Mouse (Mus musculus) embryonic fibroblast, embryonic 13.5 days (primary cell): Measurements from ENCODE around the gene Pdx1.

Source experiments
- CTCF ChIP-seq: IDR thresholded peaks from 2 replicates; pipeline ENCODE4 v1.5.1; 2011; ENCODE audit warnings: mild to moderate bottlenecking, control low read depth, low read length, moderate library complexity, borderline replicate concordance; ENCODE audit not compliant: insufficient read depth
- POLR2A ChIP-seq: IDR thresholded peaks from 2 replicates; pipeline ENCODE4 v1.6.1; 2011; ENCODE audit warnings: low read depth, mild to moderate bottlenecking, control low read depth, low read length, moderate library complexity

DNA sequence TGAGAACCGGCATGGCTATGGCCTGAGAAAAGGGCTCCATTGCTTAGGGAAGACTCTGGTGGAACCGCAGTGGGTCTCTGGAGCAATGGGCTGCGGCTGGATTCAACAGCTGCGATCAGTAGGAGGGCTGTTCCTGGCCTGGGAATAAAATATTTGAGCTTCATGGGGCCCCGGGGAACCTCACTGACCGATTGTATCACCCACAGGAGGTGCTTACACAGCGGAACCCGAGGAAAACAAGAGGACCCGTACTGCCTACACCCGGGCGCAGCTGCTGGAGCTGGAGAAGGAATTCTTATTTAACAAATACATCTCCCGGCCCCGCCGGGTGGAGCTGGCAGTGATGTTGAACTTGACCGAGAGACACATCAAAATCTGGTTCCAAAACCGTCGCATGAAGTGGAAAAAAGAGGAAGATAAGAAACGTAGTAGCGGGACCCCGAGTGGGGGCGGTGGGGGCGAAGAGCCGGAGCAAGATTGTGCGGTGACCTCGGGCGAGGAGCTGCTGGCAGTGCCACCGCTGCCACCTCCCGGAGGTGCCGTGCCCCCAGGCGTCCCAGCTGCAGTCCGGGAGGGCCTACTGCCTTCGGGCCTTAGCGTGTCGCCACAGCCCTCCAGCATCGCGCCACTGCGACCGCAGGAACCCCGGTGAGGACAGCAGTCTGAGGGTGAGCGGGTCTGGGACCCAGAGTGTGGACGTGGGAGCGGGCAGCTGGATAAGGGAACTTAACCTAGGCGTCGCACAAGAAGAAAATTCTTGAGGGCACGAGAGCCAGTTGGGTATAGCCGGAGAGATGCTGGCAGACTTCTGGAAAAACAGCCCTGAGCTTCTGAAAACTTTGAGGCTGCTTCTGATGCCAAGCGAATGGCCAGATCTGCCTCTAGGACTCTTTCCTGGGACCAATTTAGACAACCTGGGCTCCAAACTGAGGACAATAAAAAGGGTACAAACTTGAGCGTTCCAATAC is 4.7 kb downstream of the Pdx1 start:
- no peak for TF ChIP-seq CTCF
- TF ChIP-seq POLR2A = no peak
